Mouse (Mus musculus) midbrain, embryonic 11.5 days (tissue): ENCODE measurements around the gene Hap1. TPM values are rescaled to one million over a fixed set of nuclear protein-coding genes. Genes with fewer than 3 reads are reported as not detected.
"Not testable (repeated sequence)": the region's sequence is repeated elsewhere in the genome, so short reads cannot be mapped to it uniquely, and the experiment has no call there.

ENCODE experiments used
- ATAC-seq: fragments of 200-750 bp; cut with Nextera tagmentation; 2 replicates; pipeline ENCODE4 v1.8.0; 2017; ENCODE audit warnings: moderate TSS enrichment, moderate library complexity; ENCODE audit not compliant: low FRiP score
- DNase-seq: peaks from one replicate; pipeline ENCODE4 v3.0.0; 2015; ENCODE audit warnings: low spot score; ENCODE audit errors: missing footprints
- H3K27ac ChIP-seq: fragments of 300-500 bp; sonication (generic); 2 replicates; pipeline ENCODE4 v1.5.1; 2014; ENCODE audit warnings: low read depth, low read length
- H3K27me3 ChIP-seq: fragments of 300-500 bp; sonication (generic); 2 replicates; pipeline ENCODE4 v1.6.1; 2014; ENCODE audit warnings: mild to moderate bottlenecking, low read length, moderate library complexity, mixed read lengths; ENCODE audit not compliant: control insufficient read depth, insufficient read depth
- H3K36me3 ChIP-seq: fragments of 300-500 bp; sonication (generic); 2 replicates; pipeline ENCODE4 v1.6.1; 2014; ENCODE audit warnings: mild to moderate bottlenecking, low read length, moderate library complexity, mixed read lengths; ENCODE audit not compliant: control insufficient read depth, insufficient read depth
- H3K4me1 ChIP-seq: fragments of 300-500 bp; sonication (generic); 2 replicates; pipeline ENCODE4 v1.6.1; 2014; ENCODE audit warnings: low read length; ENCODE audit not compliant: control insufficient read depth, insufficient read depth
- H3K4me2 ChIP-seq: fragments of 300-500 bp; sonication (generic); 2 replicates; pipeline ENCODE4 v1.6.1; 2014; ENCODE audit warnings: mild to moderate bottlenecking, moderate library complexity
- H3K4me3 ChIP-seq: fragments of 300-500 bp; sonication (generic); 2 replicates; pipeline ENCODE4 v1.5.1; 2014; ENCODE audit warnings: low read depth, low read length
- H3K9ac ChIP-seq: fragments of 300-500 bp; sonication (generic); 2 replicates; pipeline ENCODE4 v1.6.1; 2014; ENCODE audit warnings: low read length
- H3K9me3 ChIP-seq: fragments of 300-500 bp; sonication (generic); 2 replicates; pipeline ENCODE4 v1.6.1; 2016; ENCODE audit warnings: low read length; ENCODE audit not compliant: control insufficient read depth
- WGBS: fragments of 180-500 bp; shearing (Covaris S2); extraction: QIAGEN DNeasy Blood & Tissue Kit; methylation state at CpG from one replicate; pipeline ENCODE4 v1.1.7; 2014; 5-methylcytosine and 5-hydroxymethylcytosine counted together
- polyA plus RNA-seq: library from polyadenylated mRNA; unstranded; fragments of >200 nt; fragmentation: Nextera tagmentation; extraction: Ambion mirVana; gene quantifications from 2 replicates; pipeline ENCODE4 v1.2.1, GENCODE M21; 2014

The Hap1 gene
- polyA plus RNA-seq, 1 experiment from 2014 or later, result 16.4 TPM

- no peaks in the 10 kb centered on the region for H3K27me3 ChIP-seq
- ATAC-seq, result no peak
- WGBS, result 15% methylated on average over 3 of the region's 3 CpGs
- peaks cover 3% of the 10 kb centered on the region; the same call in 1 of the 2 replicates for H3K4me1 ChIP-seq
- no peak overlapping the region for H3K4me3 ChIP-seq
- no peak overlapping the region for H3K4me2 ChIP-seq
- DNase-seq, result peak; percentile 94
- no peak overlapping the region for H3K9ac ChIP-seq
- H3K9me3 ChIP-seq, result no peaks in the 10 kb centered on the region
- H3K27ac ChIP-seq, result no peak overlapping the region
- H3K36me3 ChIP-seq, result peaks cover 11% of the 10 kb centered on the region
These were observed 32.4 kb downstream of the Hap1 start for GRCm38 (mm10) chr11:100323578-100323977.

GRCm38 (mm10) chr11:100322591-100323258, 33.2 kb downstream of the Hap1 start:
- H3K27me3 ChIP-seq, result no peaks in the 10 kb centered on the region
- no peak overlapping the region for H3K4me2 ChIP-seq
- H3K9me3 ChIP-seq, result no peaks in the 10 kb centered on the region
- peaks cover 3% of the 10 kb centered on the region; the same call in 1 of the 2 replicates for H3K4me1 ChIP-seq
- ATAC-seq (no peak), DNase-seq (peak; percentile 88)
- no peak overlapping the region for H3K9ac ChIP-seq
- 74% methylated on average over 3 of the region's 3 CpGs for WGBS
- H3K4me3 ChIP-seq, result no peak overlapping the region
- peaks cover 11% of the 10 kb centered on the region for H3K36me3 ChIP-seq
- no peak overlapping the region for H3K27ac ChIP-seq

GRCm38 (mm10) chr11:100321479-100322305, 34.2 kb downstream of the Hap1 start:
- ATAC-seq, H3K4me2 ChIP-seq, H3K4me3 ChIP-seq, H3K4me1 ChIP-seq, H3K27me3 ChIP-seq, DNase-seq, H3K9me3 ChIP-seq, H3K9ac ChIP-seq, H3K27ac ChIP-seq: not testable (repeated sequence)
- WGBS, result 78% methylated on average over 6 of the region's 7 CpGs
- peaks cover 11% of the 10 kb centered on the region for H3K36me3 ChIP-seq

- Histone ChIP-seq H3K9ac (peak overlapping the region; percentile 96), H3K4me3 (peak overlapping the region; percentile 90), H3K27ac (peak overlapping the region; percentile 92; the same call in 1 of the 2 replicates), H3K36me3 (peaks cover 11% of the 10 kb centered on the region), H3K4me2 (peak overlapping the region; percentile 82)
- not testable (repeated sequence) for H3K4me1 ChIP-seq, H3K9me3 ChIP-seq, DNase-seq, H3K27me3 ChIP-seq
- WGBS, result 17% methylated on average over 11 of the region's 11 CpGs
- peak; percentile 5; the same call in 1 of the 2 replicates for ATAC-seq
These were observed 35.1 kb downstream of the Hap1 start for GRCm38 (mm10) chr11:100320701-100321410.

- Histone ChIP-seq H3K9me3 (no peaks in the 10 kb centered on the region), H3K27me3 (no peaks in the 10 kb centered on the region), H3K4me2 (peak overlapping the region; percentile 82), H3K4me3 (peak overlapping the region; percentile 90), H3K36me3 (peaks cover 11% of the 10 kb centered on the region), H3K4me1 (peaks cover 3% of the 10 kb centered on the region; the same call in 1 of the 2 replicates), H3K9ac (peak overlapping the region; percentile 96), H3K27ac (peak overlapping the region; percentile 92)
- DNase-seq, result peak; percentile 100
- 0% methylated on average over 39 of the region's 40 CpGs for WGBS
- ATAC-seq, result peak; percentile 87
These were observed 35.7 kb downstream of the Hap1 start for GRCm38 (mm10) chr11:100320172-100320630.

GRCm38 (mm10) chr11:100319492-100320171, 36.3 kb downstream of the Hap1 start, which contains the start of gene Eif1:
TSS of gene Eif1 (plus strand) at chr11:100319885.
- WGBS, result under 1% methylated on average over 56 of the region's 58 CpGs
- Histone ChIP-seq H3K4me3 (peak within 1 kb of the TSS; percentile 90), H3K36me3 (peaks cover 11% of the 10 kb centered on the region), H3K27ac (peak within 1 kb of the TSS; percentile 92), H3K27me3 (no peaks in the 10 kb centered on the region), H3K4me1 (peaks cover 3% of the 10 kb centered on the region; the same call in 1 of the 2 replicates), H3K4me2 (peak within 1 kb of the TSS; percentile 82), H3K9me3 (no peaks in the 10 kb centered on the region), H3K9ac (peak within 1 kb of the TSS; percentile 96)
- DNase-seq (peak; percentile 100), ATAC-seq (peak; percentile 90)

GRCm38 (mm10) chr11:100318529-100319451, 37.1 kb downstream of the Hap1 start:
- Histone ChIP-seq H3K9ac (peak overlapping the region; percentile 54), H3K4me2 (peak overlapping the region; percentile 53), H3K27ac (no peak overlapping the region; the same call in 1 of the 2 replicates), H3K36me3 (peaks cover 11% of the 10 kb centered on the region), H3K4me3 (peak overlapping the region; percentile 90), H3K4me1 (peaks cover 3% of the 10 kb centered on the region; the same call in 1 of the 2 replicates), H3K9me3 (no peaks in the 10 kb centered on the region), H3K27me3 (no peaks in the 10 kb centered on the region)
- ATAC-seq, result peak; percentile 10
- WGBS, result 88% methylated on average over 10 of the region's 10 CpGs
- no peak for DNase-seq
